Comparison of ENCODE assay signal across 8 mouse cellular contexts in genomic region chr2:129674935-129675634, GRCm38 (mm10). TPM values are rescaled to one million over a fixed set of nuclear protein-coding genes. Genes with fewer than 3 reads are reported as not detected.
DNase-seq lines count a peak whose midpoint lies in the region; ATAC-seq and TF ChIP-seq lines count a peak whose summit lies in the region.

No protein-coding gene starts in this region.

- no peaks in the 10 kb centered on the region for H3K36me3 ChIP-seq in liver, postnatal 0 days (replicated peaks; ENCODE audit: insufficient read depth, low read length)

- H3K4me3 ChIP-seq in liver, postnatal 0 days (ENCODE audit: low read depth, low read length) = no peak overlapping the region

- H3K27ac ChIP-seq in liver, postnatal 0 days (ENCODE audit: low read depth) = no peak overlapping the region

- peak; percentile 86 for DNase-seq in CD4-positive, CD25-positive, alpha-beta regulatory T cell, adult 2 months (ENCODE audit: low read depth, low spot score)
- peak; percentile 91 for DNase-seq in adrenal gland, postnatal 10 days
- peak; percentile 78 for DNase-seq in embryo, embryonic 9.5 days (ENCODE audit: extremely low spot score)
- peak; percentile 90 for DNase-seq in kidney, postnatal 10 days
- peak; percentile 90 for DNase-seq in liver, postnatal 0 days
- DNase-seq in ovary, postnatal 10 days (ENCODE audit: low spot score) = peak; percentile 32
- DNase-seq in thymus, postnatal 10 days (ENCODE audit: low spot score in 2 of 2) = peak; percentile 58 to 86

- no peaks in the 10 kb centered on the region for H3K9me3 ChIP-seq in liver, postnatal 0 days (ENCODE audit: low read length)

- ATAC-seq in granulocyte monocyte progenitor cell, adult 5-6 weeks (replicated peaks; ENCODE audit: poor library complexity, severe bottlenecking) = peak; percentile 97
- no peak; the same call in 1 of the 2 replicates for ATAC-seq in liver, postnatal 0 days

- 0 out of 2 replicates have a peak, but pooled peaks cover 2% of the 10 kb centered on the region for H3K27me3 ChIP-seq in liver, postnatal 0 days (ENCODE audit: insufficient read depth, low read length)

- no peak overlapping the region for H3K9ac ChIP-seq in liver, postnatal 0 days (replicated peaks)

- TF ChIP-seq EP300 in liver, postnatal 0 days (IDR thresholded peaks at IDR 0.05; ENCODE audit: low read depth) = no peak

- peak; percentile 98 for TF ChIP-seq CTCF in liver, postnatal 0 days (IDR thresholded peaks at IDR 0.05; ENCODE audit: low read depth)

- no peak overlapping the region for H3K4me2 ChIP-seq in liver, postnatal 0 days (ENCODE audit: low read depth, low read length)

- WGBS in liver, postnatal 0 days (ENCODE audit: insufficient replicate concordance) = 27% methylated on average over 13 of the region's 13 CpGs

- no peaks in the 10 kb centered on the region for H3K4me1 ChIP-seq in liver, postnatal 0 days (ENCODE audit: insufficient read depth)

RNA-seq across cellular contexts. Expression of gene Pdyn, which starts 24.6 kb away (rescaled TPM):
- total RNA-seq in adrenal gland, postnatal 10 days (2021) = under 1 TPM in 1 of 2 experiments, not detected in 1; 0.33 TPM
- total RNA-seq in granulocyte monocyte progenitor cell, adult 5-6 weeks (2014; fragmentation: Nextera tagmentation) = not detected in 2 replicates
- not detected in 2 replicates for total RNA-seq in granulocyte monocyte progenitor cell, adult 5-6 weeks (2017)
- not detected in 2 replicates for polyA plus RNA-seq in liver, postnatal 0 days (2015; fragmentation: Nextera tagmentation; extraction: Ambion mirVana)

Comparison
In these comparisons a context has a peak if more than half of its experiments do, and no peak if none do; other contexts are left out.
1. DNase-seq: peak in every context shown above with its lines; median percentile 91 in adrenal gland, postnatal 10 days; 90 in kidney, postnatal 10 days; 90 in liver, postnatal 0 days; 86 in CD4-positive, CD25-positive, alpha-beta regulatory T cell, adult 2 months; 78 in embryo, embryonic 9.5 days; 72 in thymus, postnatal 10 days; 32 in ovary, postnatal 10 days.